Mouse (Mus musculus): ENCODE data around the gene Tmem104.

Gene Tmem104

GRCm38 (mm10) chr11:115259134-115259533, 71.8 kb downstream of the Tmem104 start:
- no peak for DNase-seq (ENCODE audit: low read depth in 2 of 2, low spot score in 2 of 2)

GRCm38 (mm10) chr11:115262954-115263353, 75.7 kb downstream of the Tmem104 start:
- no peak for DNase-seq (ENCODE audit: low read depth in 2 of 2, low spot score in 2 of 2)

- DNase-seq (ENCODE audit: low read depth in 2 of 2, low spot score in 2 of 2) = no peak
These were observed 77.0 kb downstream of the Tmem104 start for GRCm38 (mm10) chr11:115264136-115264861.

GRCm38 (mm10) chr11:115264862-115265668, 77.8 kb downstream of the Tmem104 start:
- peak in 1 of 2 experiments; percentile 19 for DNase-seq (ENCODE audit: low read depth in 2 of 2, low spot score in 2 of 2)

GRCm38 (mm10) chr11:115265771-115266399, 78.6 kb downstream of the Tmem104 start:
- DNase-seq (ENCODE audit: low read depth in 2 of 2, low spot score in 2 of 2) = no peak

GRCm38 (mm10) chr11:115266400-115266778, 79.1 kb downstream of the Tmem104 start:
- DNase-seq (ENCODE audit: low read depth in 2 of 2, low spot score in 2 of 2) = no peak

- DNase-seq (ENCODE audit: low read depth in 2 of 2, low spot score in 2 of 2) = no peak
These were observed 80.0 kb downstream of the Tmem104 start, which contains the start of gene Grin2c for GRCm38 (mm10) chr11:115267061-115267883. Grin2c (minus strand) TSS chr11:115267243.

GRCm38 (mm10) chr11:115267958-115268357, 80.7 kb downstream of the Tmem104 start:
- DNase-seq (ENCODE audit: low read depth in 2 of 2, low spot score in 2 of 2) = no peak

- DNase-seq (ENCODE audit: low read depth in 2 of 2, low spot score in 2 of 2) = no peak
These were observed 82.2 kb downstream of the Tmem104 start for GRCm38 (mm10) chr11:115269330-115270066.

- peak; percentile 49 to 55 for DNase-seq (ENCODE audit: low read depth in 2 of 2, low spot score in 2 of 2)
These were observed 83.0 kb downstream of the Tmem104 start for GRCm38 (mm10) chr11:115270148-115270861.

- no peak for DNase-seq (ENCODE audit: low read depth in 2 of 2, low spot score in 2 of 2)
These were observed 83.8 kb downstream of the Tmem104 start for GRCm38 (mm10) chr11:115271052-115271451.

- no peak for DNase-seq (ENCODE audit: low read depth in 2 of 2, low spot score in 2 of 2)
These were observed 84.2 kb downstream of the Tmem104 start for GRCm38 (mm10) chr11:115271481-115271880.

- DNase-seq (ENCODE audit: low read depth in 2 of 2, low spot score in 2 of 2) = no peak
These were observed 85.7 kb downstream of the Tmem104 start for GRCm38 (mm10) chr11:115272894-115273498.

- no peak for DNase-seq (ENCODE audit: low read depth in 2 of 2, low spot score in 2 of 2)
These were observed 86.4 kb downstream of the Tmem104 start for GRCm38 (mm10) chr11:115273735-115274134.

- no peak for DNase-seq (ENCODE audit: low read depth in 2 of 2, low spot score in 2 of 2)
These were observed 86.9 kb downstream of the Tmem104 start for GRCm38 (mm10) chr11:115274178-115274577.

- DNase-seq (ENCODE audit: low read depth in 2 of 2, low spot score in 2 of 2) = no peak
These were observed 87.5 kb downstream of the Tmem104 start for GRCm38 (mm10) chr11:115274771-115275170.

GRCm38 (mm10) chr11:115275509-115275908, 88.2 kb downstream of the Tmem104 start:
- DNase-seq (ENCODE audit: low read depth in 2 of 2, low spot score in 2 of 2) = no peak

- no peak for DNase-seq (ENCODE audit: low read depth in 2 of 2, low spot score in 2 of 2)
These were observed 88.7 kb downstream of the Tmem104 start for GRCm38 (mm10) chr11:115275954-115276353.
